Mouse (Mus musculus): ENCODE results near the gene Lime1. TPM values are rescaled to one million over a fixed set of nuclear protein-coding genes. Genes with fewer than 3 reads are reported as not detected.

Lime1 gene
- total RNA-seq (2023; ENCODE audit: inconsistent age), result 57.8 to 65.4 TPM (median 60.3 TPM) in 4 replicates

GRCm38 (mm10) chr2:181379778-181380177 is at the start of gene Lime1:
Gene Lime1 (plus strand): TSS chr2:181380078.

GRCm38 (mm10) chr2:181364860-181365596 is 14.8 kb upstream of the Lime1 start, which contains the start of the genes Zgpat and Arfrp1:
Gene Zgpat (plus strand): TSS chr2:181364928.
Gene Arfrp1 (minus strand): TSS chr2:181365404.

Other genes with a start within 250 kb of the Lime1 start
- gene Kcnq2, start 244.8 kb upstream of the Lime1 start, total RNA-seq (2023; ENCODE audit: inconsistent age), result not detected in 4 replicates
- gene Eef1a2, start 223.1 kb upstream of the Lime1 start, total RNA-seq (2023; ENCODE audit: inconsistent age), result not detected in 4 replicates
- gene Ppdpf, start 192.8 kb upstream of the Lime1 start, total RNA-seq (2023; ENCODE audit: inconsistent age), result 186 to 195 TPM (median 191 TPM) in 4 replicates
- gene Ptk6, start 177.3 kb upstream of the Lime1 start, total RNA-seq (2023; ENCODE audit: inconsistent age), result 0.16 to 0.42 TPM (median 0.30 TPM) in 3 of 4 replicates, not detected in the other
- gene Srms, start 166.9 kb upstream of the Lime1 start, total RNA-seq (2023; ENCODE audit: inconsistent age), result 1.6 to 3.2 TPM (median 2.6 TPM) in 4 replicates
- 0.45 to 1.2 TPM (median 0.86 TPM) in 3 of 4 replicates, not detected in the other for gene Fndc11, start 160.1 kb upstream of the Lime1 start, total RNA-seq (2023; ENCODE audit: inconsistent age)
- 330 to 405 TPM (median 363 TPM) in 4 replicates for gene Helz2, start 138.1 kb upstream of the Lime1 start, total RNA-seq (2023; ENCODE audit: inconsistent age)
- 54.4 to 67.7 TPM (median 58.3 TPM) in 4 replicates for gene Gmeb2, start 92.0 kb upstream of the Lime1 start, total RNA-seq (2023; ENCODE audit: inconsistent age)
- not detected in 4 replicates for gene Stmn3, start 65.6 kb upstream of the Lime1 start, total RNA-seq (2023; ENCODE audit: inconsistent age)
- gene Rtel1, start 60.3 kb upstream of the Lime1 start, total RNA-seq (2023; ENCODE audit: inconsistent age), result 100 to 125 TPM (median 112 TPM) in 4 replicates
- gene Zgpat, start 15.2 kb upstream of the Lime1 start, total RNA-seq (2023; ENCODE audit: inconsistent age), result 66.0 to 80.8 TPM (median 75.7 TPM) in 4 replicates
- gene Arfrp1, start 14.7 kb upstream of the Lime1 start, total RNA-seq (2023; ENCODE audit: inconsistent age), result 88.0 to 95.4 TPM (median 92.8 TPM) in 4 replicates
- gene Zbtb46, start 79.3 kb downstream of the Lime1 start, total RNA-seq (2023; ENCODE audit: inconsistent age), result 0.29 to 1.3 TPM (median 0.69 TPM) in 4 replicates
- gene Abhd16b, start 113.1 kb downstream of the Lime1 start, total RNA-seq (2023; ENCODE audit: inconsistent age), result not detected in 4 replicates
- 79.5 to 84.3 TPM (median 80.4 TPM) in 4 replicates for gene Tpd52l2, start 117.1 kb downstream of the Lime1 start, total RNA-seq (2023; ENCODE audit: inconsistent age)
- gene Dnajc5, start 140.4 kb downstream of the Lime1 start, total RNA-seq (2023; ENCODE audit: inconsistent age), result 112 to 128 TPM (median 117 TPM) in 4 replicates
- gene Uckl1, start 204.8 kb downstream of the Lime1 start, total RNA-seq (2023; ENCODE audit: inconsistent age), result 161 to 195 TPM (median 177 TPM) in 4 replicates
- gene Prpf6, start 211.8 kb downstream of the Lime1 start, total RNA-seq (2023; ENCODE audit: inconsistent age), result 60.3 to 64.9 TPM (median 63.4 TPM) in 4 replicates
- 37.9 to 43.7 TPM (median 42.4 TPM) in 4 replicates for gene Zfp512b, start 212.7 kb downstream of the Lime1 start, total RNA-seq (2023; ENCODE audit: inconsistent age)
- gene Samd10, start 219.1 kb downstream of the Lime1 start, total RNA-seq (2023; ENCODE audit: inconsistent age), result 11.6 to 16.0 TPM (median 13.1 TPM) in 4 replicates